In genomic region chr12:16820761-16821160, GRCm38 (mm10) we compare ENCODE assay signal across 12 mouse cellular contexts. TPM values are rescaled to one million over a fixed set of nuclear protein-coding genes. Genes with fewer than 3 reads are reported as not detected.
DNase-seq lines count a peak whose midpoint lies in the region; ATAC-seq lines count a peak whose summit lies in the region.
"Had no signal": no experiment of that assay in that cellular context is flagged by ENCODE, and none has a peak within 500 bp of the region (broad histone marks: within the 10 kb centered on the region; RNA-seq: fewer than 3 reads in every experiment).

No protein-coding gene starts in this region.

- 68% methylated on average over 7 of the region's 7 CpGs for WGBS in heart, embryonic 16.5 days
- WGBS in kidney, embryonic 14.5 days, result 90% methylated on average over 7 of the region's 7 CpGs

- no peaks in the 10 kb centered on the region for H3K9me3 ChIP-seq in heart, embryonic 16.5 days (replicated peaks; ENCODE audit: control insufficient read depth, low read length)
- no peaks in the 10 kb centered on the region for H3K9me3 ChIP-seq in kidney, embryonic 14.5 days (ENCODE audit: control insufficient read depth, low read length)
- H3K9me3 ChIP-seq: embryonic facial prominence, embryonic 13.5 days; stomach, embryonic 15.5 days had no signal

- no peak overlapping the region for H3K4me2 ChIP-seq in heart, embryonic 16.5 days (ENCODE audit: low read depth, low read length)
- H3K4me2 ChIP-seq in kidney, embryonic 14.5 days (replicated peaks; ENCODE audit: low read depth, low read length), result no peak overlapping the region
- H3K4me2 ChIP-seq: embryonic facial prominence, embryonic 13.5 days; stomach, embryonic 15.5 days had no signal

- H3K36me3 ChIP-seq in heart, embryonic 16.5 days (ENCODE audit: control insufficient read depth, insufficient read depth), result peaks cover 57% of the 10 kb centered on the region
- H3K36me3 ChIP-seq in kidney, embryonic 14.5 days (ENCODE audit: control insufficient read depth, insufficient read depth, low read length), result peaks cover 84% of the 10 kb centered on the region

- no peaks in the 10 kb centered on the region for H3K27me3 ChIP-seq in heart, embryonic 16.5 days (ENCODE audit: control insufficient read depth, insufficient read depth, low read length)
- H3K27me3 ChIP-seq in kidney, embryonic 14.5 days (ENCODE audit: control insufficient read depth, insufficient read depth, low read length), result no peaks in the 10 kb centered on the region
- H3K27me3 ChIP-seq: embryonic facial prominence, embryonic 13.5 days; stomach, embryonic 15.5 days had no signal

- intact Hi-C loops in left cerebral cortex, postnatal 4 days (cut with DNase I), result no loop called here

- peak overlapping the region; percentile 19 for H3K27ac ChIP-seq in heart, embryonic 16.5 days (ENCODE audit: low read length)
- H3K27ac ChIP-seq in kidney, embryonic 14.5 days (ENCODE audit: low read depth, low read length), result no peak overlapping the region
- H3K27ac ChIP-seq: embryonic facial prominence, embryonic 13.5 days; stomach, embryonic 15.5 days had no signal

- ATAC-seq in heart, embryonic 16.5 days (replicated peaks; ENCODE audit: extremely low read depth, insufficient read depth, low FRiP score), result 0 out of 2 replicates have a peak, but pooled peaks have one; percentile 37
- ATAC-seq in kidney, embryonic 14.5 days (ENCODE audit: low FRiP score, low TSS enrichment), result no peak
- no peak for ATAC-seq in megakaryocyte-erythroid progenitor cell, adult 5-6 weeks (replicated peaks; ENCODE audit: low FRiP score, low TSS enrichment, poor library complexity, severe bottlenecking)
- ATAC-seq: intestine, embryonic 16.5 days had no signal

- H3K9ac ChIP-seq in heart, embryonic 16.5 days (ENCODE audit: low read length), result no peak overlapping the region
- no peak overlapping the region for H3K9ac ChIP-seq in kidney, embryonic 14.5 days (ENCODE audit: low read depth, low read length)
- H3K9ac ChIP-seq: embryonic facial prominence, embryonic 13.5 days; stomach, embryonic 15.5 days had no signal

- DNase-seq in cerebellum, postnatal 10 days, result peak; percentile 52 to 64
- DNase-seq in cerebellum, adult 8-10 months, result no peak
- peak; percentile 48 for DNase-seq in left cerebral cortex, postnatal 4 days
- no peak for DNase-seq in left cerebral cortex, adult 11 months (ENCODE audit: low spot score)
- DNase-seq in skeletal muscle tissue, adult 2 months (ENCODE audit: low read depth, low spot score), result peak; percentile 75
- DNase-seq: lung, postnatal 14 days had no signal

- no peak overlapping the region for H3K4me3 ChIP-seq in heart, embryonic 16.5 days (ENCODE audit: low read length)
- no peak overlapping the region for H3K4me3 ChIP-seq in kidney, embryonic 14.5 days (ENCODE audit: low read length)
- H3K4me3 ChIP-seq: embryonic facial prominence, embryonic 13.5 days; stomach, embryonic 15.5 days had no signal

- no peaks in the 10 kb centered on the region for H3K4me1 ChIP-seq in heart, embryonic 16.5 days (ENCODE audit: control insufficient read depth, insufficient read depth, low read length)
- H3K4me1 ChIP-seq in kidney, embryonic 14.5 days (ENCODE audit: control insufficient read depth, insufficient read depth, low read length), result no peaks in the 10 kb centered on the region
- H3K4me1 ChIP-seq: embryonic facial prominence, embryonic 13.5 days; stomach, embryonic 15.5 days had no signal

RNA-seq across cellular contexts. Expression of gene E2f6, which starts 10.0 kb away (rescaled TPM):
- 10 to 100 TPM; 19.2 to 21.9 TPM for total RNA-seq in left cerebral cortex, postnatal 4 days (2021)
- polyA plus RNA-seq in heart, embryonic 16.5 days (2015; fragmentation: Nextera tagmentation; extraction: Ambion mirVana), result 43.5 and 45.5 TPM in 2 replicates
- 36.8 and 56.7 TPM in 2 replicates for polyA plus RNA-seq in kidney, embryonic 14.5 days (2014; fragmentation: Nextera tagmentation; extraction: Ambion mirVana)
- 68.4 and 73.2 TPM in 2 replicates for total RNA-seq in megakaryocyte-erythroid progenitor cell, adult 5-6 weeks (2014; fragmentation: Nextera tagmentation)
- 71.5 and 73.6 TPM in 2 replicates for total RNA-seq in megakaryocyte-erythroid progenitor cell, adult 5-6 weeks (2017)

RNA-seq across cellular contexts. Expression of gene Greb1, which starts 20.1 kb away (rescaled TPM):
- under 1 TPM; 0.84 to 0.97 TPM for total RNA-seq in left cerebral cortex, postnatal 4 days (2021)
- 0.38 and 0.82 TPM in 2 replicates for polyA plus RNA-seq in heart, embryonic 16.5 days (2015; fragmentation: Nextera tagmentation; extraction: Ambion mirVana)
- polyA plus RNA-seq in kidney, embryonic 14.5 days (2014; fragmentation: Nextera tagmentation; extraction: Ambion mirVana), result 6.6 and 8.6 TPM in 2 replicates
- 7.2 TPM in 1 of 2 replicates, not detected in the other for total RNA-seq in megakaryocyte-erythroid progenitor cell, adult 5-6 weeks (2014; fragmentation: Nextera tagmentation)
- total RNA-seq in megakaryocyte-erythroid progenitor cell, adult 5-6 weeks (2017), result not detected in 2 replicates

Comparison
In these comparisons a context has a peak if more than half of its experiments do, and no peak if none do; other contexts are left out.
1. DNase-seq: peak in cerebellum, postnatal 10 days (2 of 2), left cerebral cortex, postnatal 4 days (single experiment) and skeletal muscle tissue, adult 2 months (single experiment); none in cerebellum, adult 8-10 months (single experiment) and left cerebral cortex, adult 11 months (single experiment).